Mouse (Mus musculus): ENCODE measurements around the gene Glt1d1. TPM values are rescaled to one million over a fixed set of nuclear protein-coding genes. Genes with fewer than 3 reads are reported as not detected.

The Glt1d1 gene
- total and polyA plus RNA-seq, 3 experiments, result 0.19 TPM; not detected in 2

DNA sequence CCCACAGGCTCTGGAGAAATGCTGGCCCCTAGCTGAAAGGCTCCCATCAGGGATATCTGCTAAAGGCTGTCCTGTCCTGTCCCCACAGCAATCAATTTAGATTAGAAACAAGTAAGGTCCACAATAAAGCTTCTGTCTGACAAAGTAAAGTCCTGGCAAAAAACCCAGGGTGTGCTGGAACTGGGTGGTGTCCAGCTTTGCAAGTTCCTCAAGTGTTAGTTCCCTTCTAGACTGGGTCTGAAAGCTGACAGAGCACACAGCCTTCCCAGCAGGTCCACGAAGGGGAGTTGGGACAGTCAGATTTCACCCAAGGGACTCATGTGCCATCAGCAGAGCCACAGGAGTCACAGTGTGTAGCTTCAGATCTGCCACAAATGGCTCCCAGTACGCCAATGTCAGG lies 24.6 kb upstream of the Glt1d1 start:
- Histone ChIP-seq H3K9me3 (replicated peaks; ENCODE audit: insufficient read depth, low read length) (no peaks in the 10 kb centered on the region), H3K79me2 (ENCODE audit: control insufficient read depth, insufficient read depth, low read length, poor library complexity) (peaks cover 34% of the 10 kb centered on the region), H3K36me3 (ENCODE audit: control insufficient read depth in 1 of 2, insufficient read depth in 2 of 2, low read length in 2 of 2) (peaks cover 11 to 15% of the 10 kb centered on the region in 2 experiments), H3K27ac (ENCODE audit: control insufficient read depth, low read depth, low read length) (no peak overlapping the region), H3K4me1 (ENCODE audit: control insufficient read depth in 1 of 2, insufficient read depth in 2 of 2, low read length in 2 of 2) (peaks cover 7 to 12% of the 10 kb centered on the region in 2 experiments), H3K9ac (ENCODE audit: control insufficient read depth, low read depth, low read length, poor library complexity, severe bottlenecking) (no peak overlapping the region), H3K27me3 (ENCODE audit: control insufficient read depth in 1 of 2, insufficient read depth in 2 of 2, low read length in 2 of 2) (no peaks in the 10 kb centered on the region), H3K4me3 (ENCODE audit: control insufficient read depth in 1 of 2, insufficient read depth in 1 of 2, low read depth in 2 of 2, low read length in 2 of 2) (no peak overlapping the region)
- TF ChIP-seq CTCF (IDR thresholded peaks at IDR 0.05 in 2 of 3, conservative IDR thresholded peaks at IDR 0.05 in 1 of 3; ENCODE audit: control insufficient read depth in 1 of 3, insufficient read depth in 1 of 3, low read depth in 2 of 3, low read length in 3 of 3, poor library complexity in 1 of 3, severe bottlenecking in 1 of 3) (no peak), MAX (IDR thresholded peaks at IDR 0.05; ENCODE audit: low read length) (no peak), USF2 (IDR thresholded peaks at IDR 0.05; ENCODE audit: borderline replicate concordance in 1 of 2, insufficient read depth in 1 of 2, low read depth in 1 of 2, low read length in 2 of 2) (no peak), TCF12 (IDR thresholded peaks at IDR 0.05; ENCODE audit: low read depth, low read length) (no peak), CHD2 (IDR thresholded peaks at IDR 0.05; ENCODE audit: low read length) (no peak), UBTF (IDR thresholded peaks at IDR 0.05; ENCODE audit: borderline replicate concordance, insufficient read depth, low read depth, low read length) (no peak), TBP (IDR thresholded peaks at IDR 0.05; ENCODE audit: low read depth, low read length) (no peak), NRF1 (IDR thresholded peaks at IDR 0.05; ENCODE audit: insufficient read depth, low read depth, low read length, poor library complexity, severe bottlenecking) (no peak), JUND (IDR thresholded peaks at IDR 0.05; ENCODE audit: low read depth, low read length) (no peak), ZC3H11A (IDR thresholded peaks at IDR 0.05; ENCODE audit: low read depth, low read length) (no peak), ZKSCAN1 (IDR thresholded peaks at IDR 0.05; ENCODE audit: low read depth, low read length) (no peak), MYB (IDR thresholded peaks at IDR 0.05; ENCODE audit: low read depth, low read length) (no peak), RAD21 (IDR thresholded peaks at IDR 0.05; ENCODE audit: low read depth, low read length) (no peak), E2F4 (IDR thresholded peaks at IDR 0.05; ENCODE audit: borderline replicate concordance, low read depth, low read length) (no peak), ELF1 (IDR thresholded peaks at IDR 0.05; ENCODE audit: low read depth, low read length) (no peak), CHD1 (IDR thresholded peaks at IDR 0.05; ENCODE audit: low read depth, low read length) (no peak), ZNF384 (IDR thresholded peaks at IDR 0.05; ENCODE audit: low read depth, low read length) (no peak)
- no peak for DNase-seq (ENCODE audit: low read depth, low spot score)

DNA sequence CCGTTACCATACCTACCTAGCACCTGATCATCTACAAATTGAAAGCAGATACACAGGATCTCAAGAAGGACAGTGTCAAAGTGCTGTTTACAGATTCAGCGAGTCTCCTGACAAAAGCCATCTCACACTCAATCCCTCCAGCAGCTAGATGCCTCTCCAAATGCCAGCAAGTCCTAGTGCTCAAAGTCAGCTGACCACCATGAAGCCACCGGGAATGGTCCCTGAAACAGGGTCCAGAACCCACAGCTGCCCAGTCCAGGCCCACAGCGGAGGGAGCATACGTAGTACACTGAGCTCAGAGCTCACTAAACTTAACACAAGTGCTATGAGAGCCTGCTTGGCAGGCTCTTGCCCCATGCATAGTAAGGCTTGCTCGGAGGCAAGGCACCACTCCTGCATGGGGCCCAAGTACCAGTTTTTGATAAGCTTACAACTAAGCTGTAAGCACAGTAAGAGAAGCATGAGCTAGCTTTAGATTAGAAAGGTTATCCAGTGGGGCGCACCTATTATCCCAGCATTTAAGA lies 22.8 kb upstream of the Glt1d1 start:
- Histone ChIP-seq H3K27ac (ENCODE audit: control insufficient read depth, low read depth, low read length) (no peak overlapping the region), H3K9me3 (replicated peaks; ENCODE audit: insufficient read depth, low read length) (no peaks in the 10 kb centered on the region)

More for the DNA sequence above, 22.8 kb upstream of the Glt1d1 start:
- no peaks in the 10 kb centered on the region for H3K27me3 ChIP-seq (ENCODE audit: control insufficient read depth in 1 of 2, insufficient read depth in 2 of 2, low read length in 2 of 2)
- no peak overlapping the region for H3K4me3 ChIP-seq (ENCODE audit: control insufficient read depth in 1 of 2, insufficient read depth in 1 of 2, low read depth in 2 of 2, low read length in 2 of 2)
- H3K79me2 ChIP-seq (ENCODE audit: control insufficient read depth, insufficient read depth, low read length, poor library complexity), result peaks cover 50% of the 10 kb centered on the region
- H3K36me3 ChIP-seq (ENCODE audit: control insufficient read depth in 1 of 2, insufficient read depth in 2 of 2, low read length in 2 of 2), result peaks cover 13 to 14% of the 10 kb centered on the region in 2 experiments
- TF ChIP-seq TAL1 (IDR thresholded peaks at IDR 0.05; ENCODE audit: low read length) (no peak), JUND (IDR thresholded peaks at IDR 0.05; ENCODE audit: low read depth, low read length) (no peak), POLR2AphosphoS2 (IDR thresholded peaks at IDR 0.05; ENCODE audit: low read length) (no peak), POLR2AphosphoS5 (IDR thresholded peaks at IDR 0.05; ENCODE audit: borderline replicate concordance, low read depth, low read length) (no peak), NRF1 (IDR thresholded peaks at IDR 0.05; ENCODE audit: insufficient read depth, low read depth, low read length, poor library complexity, severe bottlenecking) (no peak), NELFE (IDR thresholded peaks at IDR 0.05; ENCODE audit: low read depth, low read length) (no peak), MAFK (IDR thresholded peaks at IDR 0.05; ENCODE audit: borderline replicate concordance, low read depth, low read length) (no peak), RAD21 (IDR thresholded peaks at IDR 0.05; ENCODE audit: low read depth, low read length) (no peak), ZC3H11A (IDR thresholded peaks at IDR 0.05; ENCODE audit: low read depth, low read length) (no peak), ELF1 (IDR thresholded peaks at IDR 0.05; ENCODE audit: low read depth, low read length) (no peak), TBP (IDR thresholded peaks at IDR 0.05; ENCODE audit: low read depth, low read length) (no peak), POLR2A (IDR thresholded peaks at IDR 0.05; ENCODE audit: control insufficient read depth in 1 of 2, insufficient read depth in 1 of 2, low read depth in 1 of 2, low read length in 2 of 2, poor library complexity in 1 of 2) (no peak)
- H3K9ac ChIP-seq (ENCODE audit: control insufficient read depth, low read depth, low read length, poor library complexity, severe bottlenecking), result no peak overlapping the region
- no peak for DNase-seq (ENCODE audit: low read depth, low spot score)
- peaks cover 7 to 16% of the 10 kb centered on the region in 2 experiments for H3K4me1 ChIP-seq (ENCODE audit: control insufficient read depth in 1 of 2, insufficient read depth in 2 of 2, low read length in 2 of 2)

Measured in MEL (cell line).